Mouse (Mus musculus): ENCODE measurements around the gene Gpr119. TPM values are rescaled to one million over a fixed set of nuclear protein-coding genes. Genes with fewer than 3 reads are reported as not detected.

The Gpr119 gene
- polyA plus RNA-seq, 1 experiment: not detected

- Histone ChIP-seq H3K4me3 (ENCODE audit: extremely low read depth, insufficient read depth, insufficient read length) (no peak overlapping the region), H3K36me3 (ENCODE audit: control insufficient read depth, insufficient read depth, low read length) (no peaks in the 10 kb centered on the region), H3K27me3 (ENCODE audit: control insufficient read depth, insufficient read depth, low read length) (no peaks in the 10 kb centered on the region), H3K4me1 (ENCODE audit: control insufficient read depth, insufficient read depth, insufficient read length) (no peaks in the 10 kb centered on the region), H3K27ac (ENCODE audit: insufficient read depth, low read length) (no peak overlapping the region)
- no peak for DNase-seq (ENCODE audit: low read depth in 1 of 2, low spot score in 2 of 2)
- 19% methylated on average over 3 of the region's 3 CpGs for WGBS
- no peak for TF ChIP-seq CTCF (IDR thresholded peaks at IDR 0.05; ENCODE audit: extremely low read depth, insufficient read depth, insufficient read length, insufficient replicate concordance)
- TF ChIP-seq POLR2A (IDR thresholded peaks at IDR 0.05; ENCODE audit: low read depth, low read length): no peak
Measured at GRCm38 (mm10) chrX:48671714-48672113, 2.6 kb downstream of the Gpr119 start.

- Histone ChIP-seq H3K27ac (ENCODE audit: insufficient read depth, low read length) (no peak overlapping the region), H3K4me3 (ENCODE audit: extremely low read depth, insufficient read depth, insufficient read length) (no peak overlapping the region), H3K4me1 (ENCODE audit: control insufficient read depth, insufficient read depth, insufficient read length) (no peaks in the 10 kb centered on the region), H3K36me3 (ENCODE audit: control insufficient read depth, insufficient read depth, low read length) (no peaks in the 10 kb centered on the region), H3K27me3 (ENCODE audit: control insufficient read depth, insufficient read depth, low read length) (no peaks in the 10 kb centered on the region)
- no peak for TF ChIP-seq CTCF (IDR thresholded peaks at IDR 0.05; ENCODE audit: extremely low read depth, insufficient read depth, insufficient read length, insufficient replicate concordance)
- TF ChIP-seq POLR2A (IDR thresholded peaks at IDR 0.05; ENCODE audit: low read depth, low read length): no peak
- WGBS: 65% methylated on average over 3 of the region's 3 CpGs
- no peak for DNase-seq (ENCODE audit: low read depth in 1 of 2, low spot score in 2 of 2)
Measured at GRCm38 (mm10) chrX:48669588-48669987, 4.7 kb downstream of the Gpr119 start.

- Histone ChIP-seq H3K4me3 (ENCODE audit: extremely low read depth, insufficient read depth, insufficient read length) (no peak overlapping the region), H3K36me3 (ENCODE audit: control insufficient read depth, insufficient read depth, low read length) (no peaks in the 10 kb centered on the region), H3K27me3 (ENCODE audit: control insufficient read depth, insufficient read depth, low read length) (no peaks in the 10 kb centered on the region), H3K4me1 (ENCODE audit: control insufficient read depth, insufficient read depth, insufficient read length) (no peaks in the 10 kb centered on the region), H3K27ac (ENCODE audit: insufficient read depth, low read length) (no peak overlapping the region)
- WGBS: 70% methylated on average over 6 of the region's 6 CpGs
- no peak for DNase-seq (ENCODE audit: low read depth in 1 of 2, low spot score in 2 of 2)
- TF ChIP-seq CTCF (IDR thresholded peaks at IDR 0.05; ENCODE audit: extremely low read depth, insufficient read depth, insufficient read length, insufficient replicate concordance) (no peak), POLR2A (IDR thresholded peaks at IDR 0.05; ENCODE audit: low read depth, low read length) (no peak)
Measured at GRCm38 (mm10) chrX:48666807-48667206, 7.5 kb downstream of the Gpr119 start.

- H3K4me3 ChIP-seq (ENCODE audit: extremely low read depth, insufficient read depth, insufficient read length): no peak overlapping the region
- no peak for TF ChIP-seq CTCF (IDR thresholded peaks at IDR 0.05; ENCODE audit: extremely low read depth, insufficient read depth, insufficient read length, insufficient replicate concordance)
- TF ChIP-seq POLR2A (IDR thresholded peaks at IDR 0.05; ENCODE audit: low read depth, low read length): no peak
- no peak overlapping the region for H3K27ac ChIP-seq (ENCODE audit: insufficient read depth, low read length)
- WGBS: 92% methylated on average over 2 of the region's 2 CpGs
- peak in 1 of 2 experiments; percentile 9 for DNase-seq (ENCODE audit: low read depth in 1 of 2, low spot score in 2 of 2)
- H3K36me3 ChIP-seq (ENCODE audit: control insufficient read depth, insufficient read depth, low read length): no peaks in the 10 kb centered on the region; the same call in 1 of the 2 replicates
- H3K27me3 ChIP-seq (ENCODE audit: control insufficient read depth, insufficient read depth, low read length): no peaks in the 10 kb centered on the region
- no peaks in the 10 kb centered on the region for H3K4me1 ChIP-seq (ENCODE audit: control insufficient read depth, insufficient read depth, insufficient read length)
Measured at GRCm38 (mm10) chrX:48644122-48644521, 30.2 kb downstream of the Gpr119 start.

- DNase-seq (ENCODE audit: low read depth in 1 of 2, low spot score in 2 of 2): no peak
- no peaks in the 10 kb centered on the region; the same call in 1 of the 2 replicates for H3K36me3 ChIP-seq (ENCODE audit: control insufficient read depth, insufficient read depth, low read length)
- WGBS: 56% methylated on average over 2 of the region's 2 CpGs
- H3K4me1 ChIP-seq (ENCODE audit: control insufficient read depth, insufficient read depth, insufficient read length): no peaks in the 10 kb centered on the region
- no peak overlapping the region for H3K27ac ChIP-seq (ENCODE audit: insufficient read depth, low read length)
- no peak for TF ChIP-seq CTCF (IDR thresholded peaks at IDR 0.05; ENCODE audit: extremely low read depth, insufficient read depth, insufficient read length, insufficient replicate concordance)
- no peak overlapping the region for H3K4me3 ChIP-seq (ENCODE audit: extremely low read depth, insufficient read depth, insufficient read length)
- H3K27me3 ChIP-seq (ENCODE audit: control insufficient read depth, insufficient read depth, low read length): no peaks in the 10 kb centered on the region
Measured at GRCm38 (mm10) chrX:48637032-48637431, 37.2 kb downstream of the Gpr119 start.

GRCm38 (mm10) chrX:48624054-48624420, 50.2 kb downstream of the Gpr119 start:
- Histone ChIP-seq H3K4me3 (ENCODE audit: extremely low read depth, insufficient read depth, insufficient read length) (peak overlapping the region; percentile 96), H3K27ac (ENCODE audit: insufficient read depth, low read length) (peak overlapping the region; percentile 51; the same call in 1 of the 2 replicates), H3K27me3 (ENCODE audit: control insufficient read depth, insufficient read depth, low read length) (no peaks in the 10 kb centered on the region), H3K4me1 (ENCODE audit: control insufficient read depth, insufficient read depth, insufficient read length) (no peaks in the 10 kb centered on the region; the same call in 1 of the 2 replicates), H3K36me3 (ENCODE audit: control insufficient read depth, insufficient read depth, low read length) (no peaks in the 10 kb centered on the region)
- DNase-seq (ENCODE audit: low read depth in 1 of 2, low spot score in 2 of 2): no peak
- 29% methylated on average over 9 of the region's 9 CpGs for WGBS
- TF ChIP-seq POLR2A (IDR thresholded peaks at IDR 0.05; ENCODE audit: low read depth, low read length) (no peak), CTCF (IDR thresholded peaks at IDR 0.05; ENCODE audit: extremely low read depth, insufficient read depth, insufficient read length, insufficient replicate concordance) (no peak)

- WGBS: 26% methylated on average over 38 of the region's 38 CpGs
- Histone ChIP-seq H3K4me1 (ENCODE audit: control insufficient read depth, insufficient read depth, insufficient read length) (no peaks in the 10 kb centered on the region; the same call in 1 of the 2 replicates), H3K27me3 (ENCODE audit: control insufficient read depth, insufficient read depth, low read length) (no peaks in the 10 kb centered on the region), H3K4me3 (ENCODE audit: extremely low read depth, insufficient read depth, insufficient read length) (peak within 1 kb of the TSS; percentile 96), H3K27ac (ENCODE audit: insufficient read depth, low read length) (peak within 1 kb of the TSS; percentile 51), H3K36me3 (ENCODE audit: control insufficient read depth, insufficient read depth, low read length) (no peaks in the 10 kb centered on the region)
- peak; percentile 55 for DNase-seq (ENCODE audit: low read depth in 1 of 2, low spot score in 2 of 2)
- TF ChIP-seq POLR2A (IDR thresholded peaks at IDR 0.05; ENCODE audit: low read depth, low read length): no peak
- TF ChIP-seq CTCF (IDR thresholded peaks at IDR 0.05; ENCODE audit: extremely low read depth, insufficient read depth, insufficient read length, insufficient replicate concordance): no peak
Measured at GRCm38 (mm10) chrX:48623379-48624053, 50.8 kb downstream of the Gpr119 start, which contains the start of gene Slc25a14. Gene Slc25a14 (plus strand): TSS chrX:48623413.
